Mouse (Mus musculus): ENCODE measurements at regions not wholly inside any gene's neighbourhood (a gene's known extent, or its start where the extent isn't known, plus 50 kb on each side); places are given as distances from the start of the nearest gene placed in this dataset.
A peak's percentile ranks its signal among the peaks of the same experiment; 100 is the strongest.

DNA sequence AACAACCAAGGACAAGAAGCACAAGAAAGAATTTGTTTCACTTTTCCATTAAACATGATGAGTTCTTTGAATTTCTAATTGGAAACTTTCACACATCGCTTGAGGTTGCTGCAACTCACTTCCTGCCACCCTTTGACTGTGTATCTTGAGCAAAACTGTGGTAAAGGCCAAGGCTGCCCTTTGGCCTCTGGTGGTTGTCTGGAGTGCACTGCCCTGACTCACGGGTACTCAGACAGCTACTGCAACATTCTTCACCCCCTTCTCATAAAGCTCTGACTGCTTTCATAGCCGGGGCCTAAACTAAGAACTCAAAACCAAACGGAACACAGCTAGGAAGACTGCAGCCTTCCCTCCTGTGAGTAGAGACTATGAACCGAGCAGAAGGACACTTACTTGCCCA lies 93.5 kb downstream of the Tomm20 start:
- Histone ChIP-seq H3K36me3 (no peaks in the 10 kb centered on the region), H3K4me2 (replicated peaks) (no peak overlapping the region), H3K27me3 (no peaks in the 10 kb centered on the region), H3K4me1 (peaks cover 9% of the 10 kb centered on the region), H3K4me3 (no peak overlapping the region), H3K9ac (replicated peaks) (no peak overlapping the region), H3K27ac (replicated peaks) (no peak overlapping the region; the same call in 1 of the 2 replicates), H3K9me3 (no peaks in the 10 kb centered on the region)
- 72% methylated on average over 5 of the region's 5 CpGs for WGBS
- no peak for ATAC-seq (ENCODE audit: low FRiP score, low read depth)

DNA sequence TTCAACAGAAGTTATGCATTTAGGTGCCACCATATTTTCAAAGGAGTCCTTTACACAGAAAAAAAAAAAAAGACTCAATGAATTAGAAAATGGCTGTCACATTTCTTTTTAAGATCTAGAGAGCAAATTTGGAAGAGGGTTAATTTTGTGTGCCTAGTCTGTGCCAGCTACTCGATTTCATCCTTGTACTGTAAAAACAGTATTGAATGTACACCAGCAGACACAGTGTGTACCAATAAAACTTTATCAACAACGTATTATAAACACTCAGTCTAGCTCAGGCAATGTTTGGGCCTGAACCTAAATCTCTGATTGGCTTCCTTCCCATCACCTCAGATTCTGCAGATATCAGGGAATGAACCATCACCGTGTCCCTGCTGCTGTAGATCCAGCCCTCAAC lies 93.9 kb downstream of the Tomm20 start:
- 88% methylated on average over 3 of the region's 3 CpGs for WGBS
- Histone ChIP-seq H3K27ac (replicated peaks) (no peak overlapping the region), H3K4me3 (no peak overlapping the region), H3K4me1 (peaks cover 9% of the 10 kb centered on the region), H3K27me3 (no peaks in the 10 kb centered on the region), H3K9me3 (no peaks in the 10 kb centered on the region), H3K9ac (replicated peaks) (no peak overlapping the region), H3K4me2 (replicated peaks) (no peak overlapping the region), H3K36me3 (no peaks in the 10 kb centered on the region)
- ATAC-seq (ENCODE audit: low FRiP score, low read depth), result no peak

DNA sequence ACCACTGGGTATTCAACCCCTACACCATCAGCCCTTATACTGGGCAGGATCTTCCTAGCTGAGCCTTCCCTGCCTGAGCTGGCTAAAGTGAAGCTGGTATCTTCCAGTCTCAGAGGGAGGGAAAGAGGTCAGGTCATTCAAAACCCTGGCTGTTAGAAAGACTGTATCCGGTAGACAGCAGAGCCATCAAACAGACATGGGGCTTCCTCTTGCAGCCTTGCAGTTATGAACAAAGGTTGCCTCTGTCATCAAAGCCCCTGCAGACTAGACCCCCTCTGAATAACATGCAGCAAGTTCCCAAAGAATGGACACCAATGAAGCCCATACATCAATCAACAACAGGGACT lies 95.5 kb downstream of the Tomm20 start:
- Histone ChIP-seq H3K4me2 (replicated peaks) (no peak overlapping the region), H3K4me3 (no peak overlapping the region), H3K27me3 (no peaks in the 10 kb centered on the region), H3K9me3 (no peaks in the 10 kb centered on the region), H3K4me1 (peaks cover 9% of the 10 kb centered on the region), H3K36me3 (no peaks in the 10 kb centered on the region), H3K27ac (replicated peaks) (no peak overlapping the region), H3K9ac (replicated peaks) (no peak overlapping the region)
- 85% methylated on average over 1 of the region's 1 CpGs for WGBS
- no peak for ATAC-seq (ENCODE audit: low FRiP score, low read depth)

DNA sequence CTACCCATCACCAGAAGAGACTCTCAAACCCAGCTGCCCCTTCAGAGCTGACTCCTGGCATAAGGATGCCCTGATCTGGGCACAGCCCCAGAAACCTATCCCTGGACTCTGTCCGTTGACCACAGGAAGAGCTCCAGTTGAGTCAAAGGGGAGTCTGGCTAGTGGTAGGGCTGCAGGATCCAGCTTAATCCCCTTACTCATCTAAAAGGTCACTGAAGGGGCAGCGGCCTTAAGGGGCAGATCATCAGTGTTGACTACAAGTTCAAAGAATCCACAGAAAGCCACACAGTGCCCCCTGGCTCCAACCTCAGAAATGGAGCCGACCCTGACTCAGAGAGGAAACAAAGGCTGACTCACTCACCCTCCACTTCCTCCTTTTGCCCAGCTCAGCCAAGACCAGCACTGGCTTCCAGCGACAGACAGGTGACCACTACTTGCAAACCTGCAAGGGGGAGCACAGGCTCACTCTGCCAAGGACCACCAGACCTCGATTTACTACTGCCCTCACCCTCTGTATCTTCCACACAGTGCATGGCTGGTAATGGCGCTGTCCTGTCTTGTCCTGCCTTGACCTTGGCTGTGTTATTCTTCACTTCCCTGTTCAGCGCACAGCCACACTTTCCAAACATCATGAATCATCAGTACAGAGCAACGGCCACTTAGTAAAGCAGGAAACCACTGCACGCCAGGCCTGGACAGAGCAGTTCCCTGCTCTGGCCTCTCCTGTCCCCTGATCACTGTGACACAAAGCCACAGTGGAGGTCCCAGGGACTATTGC lies 96.0 kb downstream of the Tomm20 start:
- no peak overlapping the region for H3K4me2 ChIP-seq (replicated peaks)
- 63% methylated on average over 9 of the region's 9 CpGs for WGBS
- no peak for ATAC-seq (ENCODE audit: low FRiP score, low read depth)
- H3K4me1 ChIP-seq, result peaks cover 9% of the 10 kb centered on the region
- 0 out of 2 replicates have a peak overlapping the region, but pooled peaks have one; percentile 15 for H3K27ac ChIP-seq (replicated peaks)
- H3K36me3 ChIP-seq, result no peaks in the 10 kb centered on the region
- no peaks in the 10 kb centered on the region for H3K9me3 ChIP-seq
- H3K27me3 ChIP-seq, result no peaks in the 10 kb centered on the region
- H3K4me3 ChIP-seq, result no peak overlapping the region
- H3K9ac ChIP-seq (replicated peaks), result no peak overlapping the region

DNA sequence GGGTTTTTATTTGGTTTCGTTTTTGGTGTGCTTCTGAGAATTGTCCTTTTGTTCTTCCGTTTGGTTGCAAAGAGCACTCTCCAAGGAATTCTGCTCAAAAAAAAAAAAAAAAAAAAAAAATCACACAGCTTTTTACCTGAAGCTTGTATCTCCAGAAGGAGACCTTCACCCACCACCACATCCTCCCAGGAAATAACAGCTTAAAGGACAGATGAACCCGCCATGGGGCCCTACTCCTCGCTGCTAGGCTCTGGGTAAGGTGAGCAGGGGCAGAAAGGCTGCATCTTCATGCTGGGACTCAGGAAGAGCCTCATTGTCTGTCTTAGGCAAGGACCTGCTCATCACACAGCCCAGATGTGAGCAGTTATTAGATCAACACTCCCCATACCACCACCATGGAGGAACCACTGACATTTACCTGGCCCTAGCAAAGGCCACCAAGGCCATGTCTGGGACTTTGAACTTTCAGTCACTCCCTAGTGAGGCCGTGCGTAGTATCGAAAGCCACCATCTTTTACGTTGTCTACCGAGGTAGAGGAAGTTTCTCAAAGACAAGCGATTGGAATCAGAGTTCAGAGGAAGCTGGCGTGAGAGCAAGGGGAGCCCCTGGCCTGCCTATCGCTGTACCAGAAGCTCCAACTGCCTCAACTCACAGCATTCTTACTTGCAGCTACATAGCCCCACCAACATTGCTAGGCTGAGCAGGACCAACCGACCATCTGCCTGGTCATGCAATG lies 97.1 kb downstream of the Tomm20 start:
- no peak overlapping the region for H3K4me2 ChIP-seq (replicated peaks)

DNA sequence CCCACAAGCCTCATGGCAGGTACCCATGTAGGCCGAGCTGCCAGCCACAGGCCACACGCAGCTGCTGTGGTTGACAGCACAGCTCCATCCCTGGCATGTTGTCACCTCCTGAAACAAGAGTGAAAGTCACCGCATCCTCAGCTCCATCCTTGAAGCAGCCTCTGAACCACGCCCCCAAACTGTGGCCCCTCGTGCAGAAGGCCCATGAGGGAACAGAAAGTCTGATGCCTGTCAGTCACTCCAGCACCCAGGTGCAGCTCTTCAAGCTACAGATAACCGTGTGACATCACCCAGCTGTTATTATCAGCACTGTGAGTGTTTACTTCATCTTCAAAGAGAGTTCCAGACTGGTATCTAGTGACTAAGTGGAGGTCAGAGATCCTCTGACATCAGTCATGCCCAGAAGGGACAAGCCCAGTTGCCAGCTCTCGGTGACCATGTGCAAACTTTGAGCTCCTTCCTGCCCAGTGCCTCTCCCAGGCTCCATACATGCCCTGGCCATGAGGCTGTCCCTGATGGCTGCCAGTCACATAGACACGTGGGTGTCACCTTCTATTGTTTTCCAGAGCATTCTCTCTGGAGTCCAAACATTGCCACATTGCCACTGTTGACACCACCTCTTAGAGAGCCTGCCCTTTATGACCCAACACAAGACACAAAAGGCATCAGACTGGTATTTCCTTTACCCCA lies 97.8 kb downstream of the Tomm20 start:
- Histone ChIP-seq H3K4me1 (no peaks in the 10 kb centered on the region), H3K27me3 (no peaks in the 10 kb centered on the region), H3K9ac (replicated peaks) (no peak overlapping the region), H3K9me3 (no peaks in the 10 kb centered on the region), H3K4me3 (no peak overlapping the region), H3K36me3 (no peaks in the 10 kb centered on the region), H3K27ac (replicated peaks) (no peak overlapping the region), H3K4me2 (replicated peaks) (no peak overlapping the region)
- WGBS, result 80% methylated on average over 8 of the region's 8 CpGs
- ATAC-seq (ENCODE audit: low FRiP score, low read depth), result no peak

More for the DNA sequence above, 97.1 kb downstream of the Tomm20 start:
- 89% methylated on average over 13 of the region's 13 CpGs for WGBS
- no peaks in the 10 kb centered on the region for H3K27me3 ChIP-seq
- no peak for ATAC-seq (ENCODE audit: low FRiP score, low read depth)
- peaks cover 4% of the 10 kb centered on the region; the same call in 1 of the 2 replicates for H3K4me1 ChIP-seq
- no peak overlapping the region for H3K9ac ChIP-seq (replicated peaks)
- no peaks in the 10 kb centered on the region for H3K36me3 ChIP-seq
- no peak overlapping the region for H3K4me3 ChIP-seq
- H3K27ac ChIP-seq (replicated peaks), result no peak overlapping the region
- no peaks in the 10 kb centered on the region for H3K9me3 ChIP-seq

DNA sequence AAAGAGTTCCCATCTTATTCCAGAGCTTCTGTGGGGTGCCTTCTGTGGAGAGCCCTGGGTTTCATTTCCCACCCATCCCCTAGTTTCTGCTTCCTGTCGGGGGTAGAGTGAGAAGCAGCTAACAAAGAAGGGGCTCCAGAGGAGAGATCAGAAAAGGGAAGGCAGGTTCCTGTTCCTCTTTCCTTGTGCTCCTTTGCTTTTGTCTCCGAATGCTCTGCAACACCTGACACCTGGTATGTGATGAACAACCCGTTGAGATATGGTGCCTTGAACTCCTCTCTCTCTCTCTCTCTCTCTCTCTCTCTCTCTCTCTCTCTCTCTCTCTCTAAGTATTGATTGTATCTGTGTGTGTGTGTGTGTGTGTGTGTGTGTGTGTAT lies 99.5 kb downstream of the Tomm20 start:
- Histone ChIP-seq H3K9ac (replicated peaks) (no peak overlapping the region), H3K27me3 (no peaks in the 10 kb centered on the region), H3K27ac (replicated peaks) (no peak overlapping the region), H3K36me3 (no peaks in the 10 kb centered on the region), H3K4me2 (replicated peaks) (no peak overlapping the region), H3K4me1 (no peaks in the 10 kb centered on the region), H3K9me3 (no peaks in the 10 kb centered on the region), H3K4me3 (no peak overlapping the region)
- no peak for ATAC-seq (ENCODE audit: low FRiP score, low read depth)
- WGBS, result 77% methylated on average over 3 of the region's 3 CpGs

DNA sequence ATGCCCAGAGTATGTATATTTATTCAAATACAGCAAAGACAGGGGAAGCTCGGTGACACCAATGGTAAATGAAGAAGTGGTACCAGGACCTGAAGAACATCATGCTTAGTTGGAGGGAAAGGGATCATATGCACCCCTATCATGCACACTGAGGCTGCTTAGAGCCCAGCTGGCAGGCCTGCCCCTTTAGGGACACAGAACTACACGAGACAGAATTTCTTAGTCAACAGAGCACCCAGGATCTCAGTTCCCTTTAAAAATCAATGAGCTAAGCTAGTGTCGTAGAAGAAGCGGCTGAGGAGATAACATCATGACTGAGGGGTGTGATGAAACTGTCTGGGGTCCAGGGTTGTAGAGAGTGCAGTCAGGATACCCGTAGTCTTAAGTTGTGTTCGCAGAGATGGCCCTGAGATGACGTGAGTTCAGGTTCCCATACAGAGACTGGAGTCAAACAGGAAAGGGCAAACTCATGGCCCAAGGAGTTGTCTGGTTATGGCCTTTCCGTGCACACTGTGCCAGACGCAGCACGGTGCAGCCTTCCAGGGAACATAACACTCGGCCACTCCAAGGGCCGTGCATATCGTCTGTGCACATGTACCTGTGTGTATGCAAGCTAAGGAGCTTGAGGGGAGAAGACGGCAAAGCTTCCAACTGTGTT lies 100.0 kb downstream of the Tomm20 start:
- Histone ChIP-seq H3K4me1 (no peaks in the 10 kb centered on the region), H3K4me2 (replicated peaks) (no peak overlapping the region), H3K4me3 (no peak overlapping the region), H3K9me3 (no peaks in the 10 kb centered on the region), H3K27ac (replicated peaks) (no peak overlapping the region), H3K36me3 (no peaks in the 10 kb centered on the region), H3K27me3 (no peaks in the 10 kb centered on the region), H3K9ac (replicated peaks) (no peak overlapping the region)
- no peak for ATAC-seq (ENCODE audit: low FRiP score, low read depth)
- WGBS, result 89% methylated on average over 14 of the region's 14 CpGs

DNA sequence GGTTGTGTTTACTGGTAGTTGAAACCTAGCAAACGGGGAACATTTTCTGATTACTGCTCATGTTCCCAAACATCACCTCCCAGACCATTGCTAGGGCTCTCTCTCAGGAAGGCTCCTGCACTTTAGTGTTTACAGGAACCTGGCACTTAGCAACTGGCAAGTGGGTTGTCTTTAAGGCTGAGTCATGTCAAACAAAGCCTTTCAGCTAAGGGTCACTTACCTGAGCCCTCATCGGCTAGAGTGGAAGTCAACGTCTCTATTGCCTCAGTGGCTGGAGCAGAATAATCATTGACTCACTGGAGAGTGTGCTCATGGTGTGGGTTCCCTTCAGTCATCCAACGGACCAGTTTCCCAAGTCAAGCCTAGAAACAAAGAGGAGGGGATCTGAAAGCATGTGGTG lies 101.0 kb downstream of the Tomm20 start:
- WGBS, result 88% methylated on average over 4 of the region's 4 CpGs
- no peak overlapping the region for H3K9ac ChIP-seq (replicated peaks)

DNA sequence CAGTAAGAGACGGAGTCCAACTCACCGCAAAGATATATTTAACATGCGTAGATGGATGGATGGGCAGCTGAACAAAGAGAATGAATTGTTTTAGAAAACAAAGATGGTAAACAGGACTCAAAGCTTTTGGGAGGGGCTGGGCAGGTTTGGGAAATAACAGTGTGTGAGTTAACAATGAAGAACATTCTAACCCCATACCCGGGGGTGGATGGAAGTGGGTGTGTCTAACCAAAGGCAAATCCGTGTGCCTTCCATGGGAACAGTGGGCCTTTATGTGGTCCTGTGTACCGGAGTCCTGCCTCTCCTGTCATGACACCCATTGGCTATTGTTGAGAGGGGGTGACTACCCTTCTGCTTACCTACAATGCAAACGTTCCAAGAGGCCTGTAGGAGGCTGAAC lies 104.5 kb downstream of the Tomm20 start:
- 68% methylated on average over 7 of the region's 7 CpGs for WGBS
- H3K36me3 ChIP-seq, result no peaks in the 10 kb centered on the region
- H3K27ac ChIP-seq (replicated peaks), result no peak overlapping the region
- peaks cover 21% of the 10 kb centered on the region for H3K4me1 ChIP-seq
- H3K4me3 ChIP-seq, result no peak overlapping the region
- ATAC-seq (ENCODE audit: low FRiP score, low read depth), result no peak
- no peaks in the 10 kb centered on the region for H3K9me3 ChIP-seq
- no peak overlapping the region for H3K4me2 ChIP-seq (replicated peaks)
- no peaks in the 10 kb centered on the region for H3K27me3 ChIP-seq
- no peak overlapping the region for H3K9ac ChIP-seq (replicated peaks)

More for the DNA sequence above, 101.0 kb downstream of the Tomm20 start:
- ATAC-seq (ENCODE audit: low FRiP score, low read depth), result no peak
- no peak overlapping the region for H3K27ac ChIP-seq (replicated peaks)
- no peak overlapping the region for H3K4me2 ChIP-seq (replicated peaks)
- no peaks in the 10 kb centered on the region for H3K27me3 ChIP-seq
- H3K36me3 ChIP-seq, result no peaks in the 10 kb centered on the region
- H3K9me3 ChIP-seq, result no peaks in the 10 kb centered on the region
- H3K4me1 ChIP-seq, result peaks cover 6% of the 10 kb centered on the region
- no peak overlapping the region for H3K4me3 ChIP-seq

DNA sequence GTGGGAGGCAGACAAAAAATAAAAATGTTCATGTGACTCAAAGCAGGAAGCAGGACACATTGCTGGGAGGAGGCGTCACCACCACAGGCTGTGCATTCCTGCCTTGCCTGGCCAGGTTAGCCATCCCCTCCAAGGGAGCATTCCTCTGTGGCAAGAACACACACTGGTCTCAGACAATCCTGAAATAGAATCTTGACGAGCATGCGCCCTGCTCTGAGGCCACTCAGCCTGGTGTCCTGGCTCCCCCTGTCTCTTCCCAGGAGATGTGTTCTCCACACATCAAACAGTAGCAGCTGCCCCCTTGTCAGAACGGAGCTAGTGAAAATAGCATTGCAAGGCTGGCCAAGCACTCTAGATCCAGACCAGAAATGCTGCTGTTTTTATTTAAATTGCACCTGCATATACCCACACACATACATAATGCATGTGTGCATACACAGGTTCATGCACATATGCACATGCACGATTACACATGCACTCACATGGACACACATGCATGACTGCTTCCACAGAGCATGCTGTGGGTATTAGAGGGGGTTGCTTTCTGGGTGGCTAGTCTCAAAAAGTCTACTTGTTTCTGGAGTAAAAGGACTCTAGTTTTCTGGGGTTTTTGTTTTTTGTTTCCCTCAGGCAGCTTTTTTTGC lies 105.8 kb downstream of the Tomm20 start:
- Histone ChIP-seq H3K9me3 (no peaks in the 10 kb centered on the region), H3K36me3 (no peaks in the 10 kb centered on the region), H3K4me3 (no peak overlapping the region), H3K9ac (replicated peaks) (0 out of 2 replicates have a peak overlapping the region, but pooled peaks have one; percentile 2), H3K27me3 (no peaks in the 10 kb centered on the region), H3K4me2 (replicated peaks) (peak overlapping the region; percentile 42), H3K4me1 (peaks cover 21% of the 10 kb centered on the region), H3K27ac (replicated peaks) (peak overlapping the region; percentile 91)
- ATAC-seq (ENCODE audit: low FRiP score, low read depth), result peak; percentile 88
- 15% methylated on average over 5 of the region's 5 CpGs for WGBS
